Mouse (Mus musculus): Measurements from ENCODE around the gene Gm13119.
"Not testable (repeated sequence)": the region's sequence is repeated elsewhere in the genome, so short reads cannot be mapped to it uniquely, and the experiment has no call there.

The Gm13119 gene

DNA sequence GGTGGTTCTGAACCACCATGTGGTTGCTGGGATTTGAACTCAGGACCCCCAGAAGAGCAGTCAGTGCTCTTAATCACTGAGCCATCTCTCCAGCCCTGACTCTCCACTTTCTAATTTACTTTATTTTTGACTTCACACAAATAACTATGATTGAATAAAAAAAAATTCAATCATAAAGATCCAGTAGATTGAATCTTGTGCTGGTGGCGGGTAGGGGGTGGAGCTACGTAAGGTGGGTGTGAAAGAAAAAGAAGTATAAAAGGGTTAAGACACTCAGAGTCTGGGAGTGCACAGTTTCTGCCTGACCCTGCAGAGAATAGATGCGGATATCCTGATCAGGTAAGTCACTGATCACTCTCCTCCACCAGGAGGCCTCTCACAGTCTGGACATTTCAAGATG is at the start of gene Gm13119:
Gene Gm13119 (plus strand): TSS at position 301 of the 400 bp plus-strand sequence.
- not testable (repeated sequence) for DNase-seq (ENCODE audit: low read depth, low spot score)

DNA sequence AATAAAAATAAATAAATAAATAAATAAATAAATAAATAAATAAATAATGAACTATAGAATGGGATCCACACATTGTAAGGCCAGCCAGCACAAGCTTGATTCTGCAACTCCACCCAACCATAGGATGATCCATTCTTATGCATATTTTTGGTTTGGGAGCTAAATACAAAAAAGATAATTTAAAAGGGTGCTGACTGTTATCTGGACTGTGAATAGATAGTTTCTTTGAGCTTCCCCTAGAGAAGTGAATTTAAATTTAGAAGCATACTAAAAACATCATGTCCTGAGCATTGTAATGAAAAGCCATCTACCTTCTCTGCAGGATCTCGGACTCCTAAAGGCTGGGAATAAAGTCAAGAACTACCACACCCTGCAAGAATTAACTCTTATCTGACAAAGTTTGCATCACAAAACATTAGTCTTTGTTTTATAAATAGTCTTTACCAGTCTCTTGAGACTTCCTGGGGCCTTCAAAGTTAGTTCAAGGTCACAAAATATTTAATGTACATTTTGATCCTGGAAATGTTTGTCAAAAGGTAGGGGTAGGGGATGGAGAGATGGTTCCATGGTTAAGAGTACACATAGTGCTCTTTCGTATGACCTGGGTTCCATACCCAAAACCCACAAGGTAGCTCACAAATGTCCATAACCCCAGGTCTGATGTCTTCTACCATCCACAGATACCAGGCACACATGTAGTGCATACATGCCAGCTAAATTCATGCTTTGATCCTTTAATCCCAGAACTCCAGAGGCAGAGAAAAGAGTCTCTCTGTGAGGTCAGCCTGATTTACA is 44.9 kb upstream of the Gm13119 start:
- peak; percentile 72 for DNase-seq (ENCODE audit: low read depth, low spot score)

DNA sequence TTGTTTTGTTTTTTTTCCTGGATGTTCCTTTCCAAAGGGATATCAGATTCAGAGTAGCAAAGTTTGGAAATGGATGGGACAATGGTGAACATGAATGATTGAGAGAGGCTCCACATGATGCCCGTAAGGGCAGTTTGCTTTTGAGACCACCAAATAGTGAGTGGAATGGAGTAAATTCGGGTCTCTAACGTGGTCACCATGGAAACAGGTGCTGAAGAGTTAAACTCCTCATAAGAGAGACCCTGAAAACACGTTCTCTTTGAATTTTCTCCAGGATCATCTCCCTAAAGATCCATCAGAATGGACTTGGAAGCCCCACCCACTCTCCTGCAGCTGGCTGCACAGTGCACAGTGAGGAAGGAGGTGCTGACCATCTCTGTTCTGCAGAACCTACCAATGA is 27.8 kb upstream of the Gm13119 start, which contains the start of gene Gm13128:
Gene Gm13128 (plus strand): TSS at position 301 of the 400 bp plus-strand sequence.
- DNase-seq (ENCODE audit: low read depth, low spot score): not testable (repeated sequence)

DNA sequence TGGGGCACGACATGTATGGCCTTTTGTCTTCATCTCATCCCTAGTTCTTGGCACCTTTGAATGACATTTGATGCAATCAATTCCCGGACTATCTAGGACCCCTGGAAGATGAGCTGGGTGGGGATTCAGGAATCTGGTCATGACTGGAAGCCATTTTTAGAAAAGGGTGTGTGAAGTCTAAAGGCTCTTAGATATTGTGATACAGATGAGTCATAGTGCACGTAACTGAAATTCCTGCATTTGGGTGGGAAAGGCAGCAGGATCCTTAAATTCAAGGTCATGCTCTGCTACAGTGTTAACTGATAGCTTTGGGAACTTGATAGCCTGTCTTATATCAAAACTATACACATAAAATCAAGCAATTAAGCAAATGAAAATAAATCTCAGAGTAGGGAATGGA is 21.9 kb upstream of the Gm13119 start:
- DNase-seq (ENCODE audit: low read depth, low spot score): peak; percentile 67

DNA sequence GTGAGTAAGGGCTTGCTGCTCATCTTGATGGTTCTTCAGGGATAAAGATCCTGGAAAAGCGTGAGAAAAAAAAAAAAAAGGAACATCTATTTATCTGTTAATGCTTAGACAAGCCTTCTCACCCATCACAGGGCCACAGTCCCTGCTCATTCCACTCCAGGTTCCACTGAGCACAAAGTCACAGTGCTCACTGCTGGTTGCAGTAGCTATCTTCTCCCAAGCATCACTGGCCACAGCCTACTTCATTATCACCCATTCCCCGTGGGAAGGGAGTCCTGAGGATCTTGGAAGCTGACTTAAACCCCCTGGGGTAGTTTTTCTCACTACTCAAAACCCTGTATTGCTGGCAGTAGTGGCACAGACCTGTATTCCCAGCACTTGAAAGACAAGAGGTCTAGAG is 20.2 kb downstream of the Gm13119 start, which contains the start of gene Pramef20:
Gene Pramef20 (minus strand): TSS at position 23 of the 400 bp plus-strand sequence.
- DNase-seq (ENCODE audit: low read depth, low spot score): no peak

DNA sequence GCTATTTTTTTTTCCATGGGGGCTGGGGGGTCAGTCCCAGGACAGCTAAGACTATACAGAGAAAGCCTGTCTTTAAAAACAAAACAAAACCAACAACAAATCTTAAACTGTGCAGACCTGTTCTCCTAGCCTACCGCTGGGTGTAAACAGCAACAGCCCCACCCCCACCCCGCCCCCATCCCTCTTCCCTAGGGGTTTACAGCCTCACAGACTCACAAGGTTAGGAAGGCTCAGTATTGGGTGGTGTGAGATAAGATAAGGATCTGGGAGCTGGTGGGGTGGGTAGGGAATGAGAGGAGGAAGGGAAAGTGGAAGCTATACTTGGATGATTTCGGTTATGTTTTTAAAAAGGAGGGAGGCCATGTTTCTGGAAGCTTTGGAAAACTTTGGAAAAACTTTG is 38.6 kb downstream of the Gm13119 start:
- DNase-seq (ENCODE audit: low read depth, low spot score): peak; percentile 41

DNA sequence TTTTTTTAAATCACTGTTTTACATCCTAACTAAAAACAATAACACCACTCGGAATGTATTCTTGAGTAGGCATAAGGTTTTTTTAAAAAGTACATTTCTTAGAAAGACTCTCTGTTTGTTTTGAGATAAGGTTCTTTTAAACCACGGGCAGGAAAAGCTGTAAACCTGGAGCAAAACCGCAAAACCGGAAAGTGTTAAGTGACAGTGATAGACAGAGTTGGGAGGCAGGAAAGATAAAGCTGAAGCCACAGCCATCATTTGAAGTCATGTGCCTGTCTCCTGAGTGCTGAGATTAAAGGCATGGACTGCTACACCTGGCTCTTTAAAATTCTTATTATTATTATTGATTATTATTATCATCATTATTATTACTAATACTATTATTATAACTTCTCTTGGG is 45.0 kb downstream of the Gm13119 start:
- no peak for DNase-seq (ENCODE audit: low read depth, low spot score)

DNA sequence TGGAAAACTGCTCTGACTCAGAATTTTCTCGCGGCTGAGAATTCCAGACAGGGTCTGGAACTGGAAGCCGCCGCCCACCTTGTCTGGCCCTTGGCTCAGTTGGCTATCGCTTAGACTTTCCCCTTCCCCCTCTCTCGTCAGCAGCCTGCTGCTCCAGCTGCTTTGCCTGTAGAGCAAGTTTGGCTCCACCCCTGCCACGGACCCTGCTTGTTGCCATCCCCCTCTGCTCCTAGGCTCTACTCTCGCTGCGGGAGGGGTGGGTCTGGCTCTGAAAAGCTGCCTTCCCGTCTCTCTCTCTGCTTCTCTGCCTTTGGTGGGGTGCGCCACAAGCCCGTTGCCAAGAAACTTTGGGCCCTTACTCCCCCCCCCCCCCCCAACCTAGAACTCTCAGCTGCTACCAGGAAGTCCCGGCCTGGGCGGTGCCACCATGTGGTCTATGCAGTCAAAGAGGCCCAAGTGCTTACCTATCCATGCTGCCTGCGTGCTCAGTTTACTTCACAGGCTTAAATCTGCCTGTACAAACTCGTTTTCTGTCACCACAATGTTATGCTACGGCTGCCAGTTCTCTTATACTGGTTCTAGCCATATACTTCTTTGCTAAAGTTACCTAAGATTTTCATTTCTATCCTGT is 46.8 kb downstream of the Gm13119 start:
- peak; percentile 96 for DNase-seq (ENCODE audit: low read depth, low spot score)

DNA sequence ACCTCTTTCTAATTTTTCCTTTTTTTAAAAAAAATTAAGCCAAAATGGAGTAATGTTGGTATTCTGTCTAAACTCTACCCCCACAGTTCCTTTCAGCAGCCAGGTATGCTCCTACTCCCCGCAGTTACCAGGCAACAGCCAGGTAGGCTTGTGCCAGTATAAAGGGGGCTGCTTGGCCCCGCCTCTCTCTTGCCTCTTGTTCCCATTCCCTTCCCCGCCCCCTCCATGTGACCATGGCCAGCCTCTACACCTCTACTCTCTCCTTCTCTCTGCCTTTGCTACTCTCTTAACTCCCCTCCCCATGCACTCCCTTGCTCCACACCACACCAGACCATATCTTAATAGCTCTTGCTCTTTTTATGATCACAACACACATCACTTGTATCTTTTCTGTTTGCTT is 48.5 kb downstream of the Gm13119 start:
- DNase-seq (ENCODE audit: low read depth, low spot score): peak; percentile 54

DNA sequence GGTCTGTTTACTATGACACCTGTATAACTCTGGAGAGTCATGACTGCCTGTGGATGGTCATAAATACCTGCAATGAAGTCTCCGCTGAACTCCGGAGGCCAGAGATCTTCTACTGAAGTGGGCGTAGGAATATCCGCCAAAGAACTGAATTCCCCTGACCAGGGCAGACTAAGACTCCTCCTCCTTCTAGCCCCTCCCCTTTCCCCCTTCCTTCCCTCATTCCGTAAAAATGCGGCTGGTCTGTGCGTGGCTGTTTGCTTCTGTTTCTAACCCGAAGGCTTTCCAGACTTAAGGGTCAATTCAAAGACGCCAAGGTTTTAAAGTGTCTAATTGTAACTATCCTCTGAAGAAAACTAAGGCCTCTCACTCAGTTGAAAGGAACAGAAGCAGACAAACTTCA is 50.5 kb downstream of the Gm13119 start, which contains the start of gene Pramef12:
Gene Pramef12 (minus strand): TSS at position 175 of the 400 bp plus-strand sequence.
- peak; percentile 82 for DNase-seq (ENCODE audit: low read depth, low spot score)

All from ZHBTc4 (cell line).